Mouse (Mus musculus): ENCODE results near the gene Ndufs3. TPM values are rescaled to one million over a fixed set of nuclear protein-coding genes. Genes with fewer than 3 reads are reported as not detected.

The Ndufs3 gene
- polyA plus RNA-seq (2014; fragmentation: Nextera tagmentation; extraction: Ambion mirVana): 190 and 204 TPM in 2 replicates

GRCm38 (mm10) chr2:90904076-90904855, at the start of gene Ndufs3, which contains the start of gene Kbtbd4:
Gene Ndufs3, minus strand, starts transcription at chr2:90904827.
Gene Kbtbd4, plus strand, starts transcription at chr2:90904740.
- Histone ChIP-seq H3K4me3 (ENCODE audit: low read depth, low read length) (peak within 1 kb of the TSS; percentile 88), H3K27me3 (ENCODE audit: control insufficient read depth, insufficient read depth, low read length) (no peaks in the 10 kb centered on the region), H3K9ac (ENCODE audit: low read length) (peak within 1 kb of the TSS; percentile 97), H3K9me3 (ENCODE audit: control insufficient read depth, low read length) (no peaks in the 10 kb centered on the region), H3K36me3 (ENCODE audit: control insufficient read depth, insufficient read depth, low read length) (no peaks in the 10 kb centered on the region; the same call in 1 of the 2 replicates), H3K4me2 (ENCODE audit: low read depth, low read length, severe bottlenecking) (peak within 1 kb of the TSS; percentile 54), H3K4me1 (replicated peaks; ENCODE audit: control insufficient read depth, insufficient read depth, low read length) (peaks cover 13% of the 10 kb centered on the region), H3K27ac (ENCODE audit: low read depth, low read length) (peak within 1 kb of the TSS; percentile 88)
- WGBS: under 1% methylated on average over 43 of the region's 43 CpGs
- peak; percentile 94 for DNase-seq (ENCODE audit: low spot score)
- ATAC-seq (replicated peaks; ENCODE audit: low FRiP score): peak; percentile 94

DNA sequence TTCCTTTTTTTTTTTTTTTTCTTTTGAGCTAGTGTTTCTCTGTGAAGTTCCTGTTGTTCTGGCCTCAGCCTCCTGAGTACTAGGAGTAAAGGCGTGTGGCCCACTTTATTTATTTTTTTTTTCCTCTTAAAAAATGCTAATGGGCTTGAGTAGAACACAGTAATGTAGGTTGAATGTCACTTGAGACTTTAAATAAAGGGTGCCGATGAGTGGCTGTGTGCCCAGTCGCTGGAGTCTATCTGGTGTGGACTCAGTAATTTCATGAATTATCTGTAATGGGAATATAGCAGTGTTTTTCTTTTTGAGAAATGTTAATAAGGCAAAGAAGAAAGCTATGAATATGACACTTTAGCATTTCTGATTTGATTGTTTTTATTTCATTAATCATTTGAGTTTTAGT, 48.8 kb upstream of the Ndufs3 start:
- no peak overlapping the region for H3K27ac ChIP-seq (ENCODE audit: low read depth, low read length)

DNA sequence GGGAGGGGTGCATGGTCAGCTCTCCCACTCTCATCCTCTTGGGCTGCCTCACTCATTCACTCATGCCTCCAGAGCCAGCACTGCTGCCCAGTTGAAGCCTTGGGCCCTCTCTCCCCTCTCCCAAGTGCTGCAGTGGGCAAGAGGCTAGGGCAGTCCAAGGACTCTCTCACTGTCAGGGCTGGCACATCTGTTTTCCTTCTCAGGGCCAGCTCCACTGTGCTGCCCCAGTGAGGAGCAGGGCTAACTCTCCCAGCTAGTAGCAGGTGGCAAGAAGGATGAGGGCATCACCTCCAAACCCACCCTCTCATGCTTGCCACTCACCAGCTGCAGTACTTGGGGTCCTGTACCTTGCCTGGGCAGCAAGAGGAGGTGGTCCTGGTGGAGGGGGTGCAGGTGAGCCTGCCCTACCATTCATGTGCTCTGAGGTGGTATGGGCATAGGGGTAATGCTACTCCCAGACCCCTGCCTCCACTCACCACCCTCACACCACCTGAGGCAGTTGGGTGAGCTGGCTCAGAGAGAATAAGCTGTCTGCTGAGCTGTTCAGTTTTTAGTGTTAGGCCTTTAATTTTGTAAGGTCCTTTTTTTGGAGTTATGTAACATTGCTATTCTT, 46.1 kb upstream of the Ndufs3 start:
- no peak overlapping the region for H3K4me3 ChIP-seq (ENCODE audit: low read depth, low read length)
- H3K36me3 ChIP-seq (ENCODE audit: control insufficient read depth, insufficient read depth, low read length): no peaks in the 10 kb centered on the region
- no peak overlapping the region for H3K27ac ChIP-seq (ENCODE audit: low read depth, low read length)
- DNase-seq (ENCODE audit: low spot score) (no peak), ATAC-seq (replicated peaks; ENCODE audit: low FRiP score) (no peak)
- H3K4me1 ChIP-seq (replicated peaks; ENCODE audit: control insufficient read depth, insufficient read depth, low read length): no peaks in the 10 kb centered on the region
- H3K9me3 ChIP-seq (ENCODE audit: control insufficient read depth, low read length): no peaks in the 10 kb centered on the region
- H3K4me2 ChIP-seq (ENCODE audit: low read depth, low read length, severe bottlenecking): no peak overlapping the region
- H3K27me3 ChIP-seq (ENCODE audit: control insufficient read depth, insufficient read depth, low read length): no peaks in the 10 kb centered on the region
- no peak overlapping the region for H3K9ac ChIP-seq (ENCODE audit: low read length)

More for the DNA sequence above, 48.8 kb upstream of the Ndufs3 start:
- Histone ChIP-seq H3K9me3 (ENCODE audit: control insufficient read depth, low read length) (no peaks in the 10 kb centered on the region), H3K4me1 (replicated peaks; ENCODE audit: control insufficient read depth, insufficient read depth, low read length) (peaks cover 5% of the 10 kb centered on the region; the same call in 1 of the 2 replicates), H3K4me3 (ENCODE audit: low read depth, low read length) (no peak overlapping the region), H3K4me2 (ENCODE audit: low read depth, low read length, severe bottlenecking) (no peak overlapping the region), H3K27me3 (ENCODE audit: control insufficient read depth, insufficient read depth, low read length) (no peaks in the 10 kb centered on the region), H3K9ac (ENCODE audit: low read length) (no peak overlapping the region), H3K36me3 (ENCODE audit: control insufficient read depth, insufficient read depth, low read length) (no peaks in the 10 kb centered on the region)
- no peak for DNase-seq (ENCODE audit: low spot score)
- no peak for ATAC-seq (replicated peaks; ENCODE audit: low FRiP score)
- 83% methylated on average over 3 of the region's 3 CpGs for WGBS

GRCm38 (mm10) chr2:90950149-90950548, 45.5 kb upstream of the Ndufs3 start:
- 82% methylated on average over 5 of the region's 5 CpGs for WGBS
- Histone ChIP-seq H3K4me2 (ENCODE audit: low read depth, low read length, severe bottlenecking) (no peak overlapping the region), H3K9ac (ENCODE audit: low read length) (no peak overlapping the region), H3K27me3 (ENCODE audit: control insufficient read depth, insufficient read depth, low read length) (no peaks in the 10 kb centered on the region), H3K9me3 (ENCODE audit: control insufficient read depth, low read length) (no peaks in the 10 kb centered on the region), H3K4me1 (replicated peaks; ENCODE audit: control insufficient read depth, insufficient read depth, low read length) (no peaks in the 10 kb centered on the region), H3K36me3 (ENCODE audit: control insufficient read depth, insufficient read depth, low read length) (no peaks in the 10 kb centered on the region), H3K27ac (ENCODE audit: low read depth, low read length) (no peak overlapping the region), H3K4me3 (ENCODE audit: low read depth, low read length) (no peak overlapping the region)
- ATAC-seq (replicated peaks; ENCODE audit: low FRiP score) (no peak), DNase-seq (ENCODE audit: low spot score) (no peak)

DNA sequence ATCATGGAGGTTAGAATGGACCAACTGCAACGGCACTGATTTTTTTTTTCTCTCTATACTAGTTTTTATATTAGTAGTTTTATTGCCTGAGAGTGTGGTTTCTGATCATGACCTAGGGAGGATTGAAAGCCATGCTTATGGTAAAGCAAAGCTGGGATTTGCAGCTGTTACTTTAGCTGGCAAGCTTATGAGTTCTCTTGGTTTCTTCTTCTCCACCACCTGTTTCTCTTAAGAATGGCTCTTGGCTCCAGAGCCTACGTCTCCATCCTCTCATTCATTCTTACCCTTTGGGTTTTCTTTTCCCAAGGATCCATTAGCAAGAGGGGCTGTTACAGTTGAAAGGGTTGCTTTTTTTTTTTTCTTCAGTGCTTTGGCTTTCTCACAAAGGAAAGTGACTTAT, 37.1 kb upstream of the Ndufs3 start:
- Histone ChIP-seq H3K9ac (ENCODE audit: low read length) (peak overlapping the region; percentile 20; the same call in 1 of the 2 replicates), H3K4me1 (replicated peaks; ENCODE audit: control insufficient read depth, insufficient read depth, low read length) (no peaks in the 10 kb centered on the region; the same call in 1 of the 2 replicates), H3K36me3 (ENCODE audit: control insufficient read depth, insufficient read depth, low read length) (no peaks in the 10 kb centered on the region), H3K27ac (ENCODE audit: low read depth, low read length) (no peak overlapping the region), H3K4me3 (ENCODE audit: low read depth, low read length) (peak overlapping the region; percentile 95), H3K9me3 (ENCODE audit: control insufficient read depth, low read length) (no peaks in the 10 kb centered on the region), H3K27me3 (ENCODE audit: control insufficient read depth, insufficient read depth, low read length) (no peaks in the 10 kb centered on the region), H3K4me2 (ENCODE audit: low read depth, low read length, severe bottlenecking) (peak overlapping the region; percentile 78)
- no peak for ATAC-seq (replicated peaks; ENCODE audit: low FRiP score)
- WGBS: 56% methylated on average over 2 of the region's 2 CpGs
- DNase-seq (ENCODE audit: low spot score): no peak

DNA sequence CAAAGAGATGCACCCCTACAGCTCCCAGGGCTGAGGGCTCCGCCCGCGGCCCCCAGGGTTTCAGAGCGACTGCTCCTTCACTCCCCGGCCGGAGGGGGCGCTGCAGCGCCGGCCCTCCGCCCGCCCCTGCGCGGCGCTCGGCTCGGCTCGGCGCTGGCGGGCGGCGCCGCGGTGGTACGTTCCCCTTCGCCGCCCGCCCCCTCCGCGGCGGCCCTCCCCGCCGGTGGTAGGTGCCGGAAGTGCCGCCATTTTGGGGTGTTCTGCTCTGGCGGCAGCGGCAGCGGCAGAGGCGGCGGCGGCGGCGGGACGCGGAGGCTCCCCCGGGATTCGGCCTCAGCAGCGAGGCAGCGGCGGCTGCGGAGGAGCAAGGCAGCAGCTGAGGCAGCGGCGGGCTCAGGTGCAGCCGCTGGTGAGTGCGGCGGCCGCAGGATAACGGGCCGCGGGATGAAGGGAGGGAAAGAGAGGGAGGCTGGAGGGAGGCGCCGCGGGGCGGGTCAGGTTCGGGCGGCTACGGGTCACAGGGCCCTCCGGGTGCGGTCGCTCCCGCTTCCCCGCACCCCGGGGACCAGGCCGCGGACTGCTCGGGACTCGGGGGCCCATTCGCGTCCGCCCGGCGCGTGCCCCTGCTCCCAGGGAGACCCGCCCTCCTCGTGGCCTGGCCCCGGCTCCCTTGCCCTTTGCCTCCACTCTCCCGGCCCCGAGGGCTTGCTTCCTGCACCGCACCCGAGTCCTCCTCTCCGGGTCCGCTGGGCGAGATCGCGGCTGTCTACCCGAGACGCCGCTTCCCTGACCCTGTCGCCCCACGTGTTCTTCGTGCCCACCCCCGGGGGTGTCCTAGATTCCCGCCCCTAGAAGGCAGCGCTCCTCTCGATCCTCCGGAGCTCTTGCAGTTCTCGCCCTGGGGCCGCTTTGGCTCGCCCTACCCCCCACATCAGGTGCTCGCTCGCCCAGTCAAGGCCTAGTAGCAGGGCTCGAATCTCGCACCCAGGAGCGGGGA, 35.9 kb upstream of the Ndufs3 start, which contains the start of gene Celf1:
TSS of gene Celf1 (plus strand) at position 150 of the 997 bp plus-strand sequence.
- H3K4me1 ChIP-seq (replicated peaks; ENCODE audit: control insufficient read depth, insufficient read depth, low read length): no peaks in the 10 kb centered on the region; the same call in 1 of the 2 replicates
- H3K27ac ChIP-seq (ENCODE audit: low read depth, low read length): peak within 1 kb of the TSS; percentile 87
- H3K27me3 ChIP-seq (ENCODE audit: control insufficient read depth, insufficient read depth, low read length): no peaks in the 10 kb centered on the region
- peak within 1 kb of the TSS; percentile 95 for H3K4me3 ChIP-seq (ENCODE audit: low read depth, low read length)
- no peaks in the 10 kb centered on the region for H3K9me3 ChIP-seq (ENCODE audit: control insufficient read depth, low read length)
- peak within 1 kb of the TSS; percentile 93 for H3K9ac ChIP-seq (ENCODE audit: low read length)
- peak; percentile 94 for ATAC-seq (replicated peaks; ENCODE audit: low FRiP score)
- peak within 1 kb of the TSS; percentile 78 for H3K4me2 ChIP-seq (ENCODE audit: low read depth, low read length, severe bottlenecking)
- under 1% methylated on average over 62 of the region's 113 CpGs for WGBS
- DNase-seq (ENCODE audit: low spot score): peak; percentile 91
- H3K36me3 ChIP-seq (ENCODE audit: control insufficient read depth, insufficient read depth, low read length): no peaks in the 10 kb centered on the region

GRCm38 (mm10) chr2:90939750-90940149, 35.1 kb upstream of the Ndufs3 start:
- peak overlapping the region; percentile 95 for H3K4me3 ChIP-seq (ENCODE audit: low read depth, low read length)
- no peaks in the 10 kb centered on the region for H3K27me3 ChIP-seq (ENCODE audit: control insufficient read depth, insufficient read depth, low read length)
- peak; percentile 44 for ATAC-seq (replicated peaks; ENCODE audit: low FRiP score)
- H3K4me1 ChIP-seq (replicated peaks; ENCODE audit: control insufficient read depth, insufficient read depth, low read length): no peaks in the 10 kb centered on the region; the same call in 1 of the 2 replicates
- 54% methylated on average over 8 of the region's 8 CpGs for WGBS
- no peaks in the 10 kb centered on the region for H3K9me3 ChIP-seq (ENCODE audit: control insufficient read depth, low read length)
- H3K36me3 ChIP-seq (ENCODE audit: control insufficient read depth, insufficient read depth, low read length): no peaks in the 10 kb centered on the region
- H3K4me2 ChIP-seq (ENCODE audit: low read depth, low read length, severe bottlenecking): peak overlapping the region; percentile 41; the same call in 1 of the 2 replicates
- peak overlapping the region; percentile 93 for H3K9ac ChIP-seq (ENCODE audit: low read length)
- no peak overlapping the region for H3K27ac ChIP-seq (ENCODE audit: low read depth, low read length)
- DNase-seq (ENCODE audit: low spot score): no peak

GRCm38 (mm10) chr2:90938362-90938761, 33.7 kb upstream of the Ndufs3 start:
- H3K4me2 ChIP-seq (ENCODE audit: low read depth, low read length, severe bottlenecking): no peak overlapping the region

More at GRCm38 (mm10) chr2:90938362-90938761, 33.7 kb upstream of the Ndufs3 start:
- Histone ChIP-seq H3K36me3 (ENCODE audit: control insufficient read depth, insufficient read depth, low read length) (no peaks in the 10 kb centered on the region), H3K27me3 (ENCODE audit: control insufficient read depth, insufficient read depth, low read length) (no peaks in the 10 kb centered on the region), H3K9me3 (ENCODE audit: control insufficient read depth, low read length) (no peaks in the 10 kb centered on the region), H3K4me3 (ENCODE audit: low read depth, low read length) (no peak overlapping the region), H3K27ac (ENCODE audit: low read depth, low read length) (no peak overlapping the region), H3K9ac (ENCODE audit: low read length) (no peak overlapping the region), H3K4me1 (replicated peaks; ENCODE audit: control insufficient read depth, insufficient read depth, low read length) (no peaks in the 10 kb centered on the region; the same call in 1 of the 2 replicates)
- ATAC-seq (replicated peaks; ENCODE audit: low FRiP score) (no peak), DNase-seq (ENCODE audit: low spot score) (no peak)
- 72% methylated on average over 3 of the region's 3 CpGs for WGBS

Measured in forebrain, embryonic 11.5 days (tissue).